Mouse (Mus musculus): Measurements from ENCODE around the gene 4930469K13Rik.

The 4930469K13Rik gene

GRCm38 (mm10) chr11:34084639-34085038 is 13.7 kb downstream of the 4930469K13Rik start:
- in situ Hi-C loops (cut with MboI; ENCODE audit: low pct_unique_long_range_greater_than_20kb in 1 of 2, low sequenced_read_pairs in 2 of 2, unreplicated experiment in 1 of 2) = no loop called here

- in situ Hi-C loops (cut with MboI; ENCODE audit: low pct_unique_long_range_greater_than_20kb in 1 of 2, low sequenced_read_pairs in 2 of 2, unreplicated experiment in 1 of 2) = no loop called here
These were observed 14.6 kb downstream of the 4930469K13Rik start for GRCm38 (mm10) chr11:34083795-34084194.

GRCm38 (mm10) chr11:34079542-34080464 is 18.6 kb downstream of the 4930469K13Rik start:
- in situ Hi-C loops (cut with MboI; ENCODE audit: low pct_unique_long_range_greater_than_20kb in 1 of 2, low sequenced_read_pairs in 2 of 2, unreplicated experiment in 1 of 2) = no loop called here

GRCm38 (mm10) chr11:34078581-34078980 is 19.8 kb downstream of the 4930469K13Rik start:
- in situ Hi-C loops (cut with MboI; ENCODE audit: low pct_unique_long_range_greater_than_20kb in 1 of 2, low sequenced_read_pairs in 2 of 2, unreplicated experiment in 1 of 2) = no loop called here

GRCm38 (mm10) chr11:34077870-34078269 is 20.5 kb downstream of the 4930469K13Rik start:
- in situ Hi-C loops (cut with MboI; ENCODE audit: low pct_unique_long_range_greater_than_20kb in 1 of 2, low sequenced_read_pairs in 2 of 2, unreplicated experiment in 1 of 2) = no loop called here

- in situ Hi-C loops (cut with MboI; ENCODE audit: low pct_unique_long_range_greater_than_20kb in 1 of 2, low sequenced_read_pairs in 2 of 2, unreplicated experiment in 1 of 2) = no loop called here
These were observed 24.6 kb downstream of the 4930469K13Rik start for GRCm38 (mm10) chr11:34073776-34074175.

GRCm38 (mm10) chr11:34072309-34072708 is 26.0 kb downstream of the 4930469K13Rik start:
- in situ Hi-C loops (cut with MboI; ENCODE audit: low pct_unique_long_range_greater_than_20kb in 1 of 2, low sequenced_read_pairs in 2 of 2, unreplicated experiment in 1 of 2) = no loop called here

- in situ Hi-C loops (cut with MboI; ENCODE audit: low pct_unique_long_range_greater_than_20kb in 1 of 2, low sequenced_read_pairs in 2 of 2, unreplicated experiment in 1 of 2) = no loop called here
These were observed 27.8 kb downstream of the 4930469K13Rik start for GRCm38 (mm10) chr11:34070596-34070995.

- in situ Hi-C loops (cut with MboI; ENCODE audit: low pct_unique_long_range_greater_than_20kb in 1 of 2, low sequenced_read_pairs in 2 of 2, unreplicated experiment in 1 of 2) = no loop called here
These were observed 34.5 kb downstream of the 4930469K13Rik start for GRCm38 (mm10) chr11:34063702-34064485.

GRCm38 (mm10) chr11:34063257-34063656 is 35.1 kb downstream of the 4930469K13Rik start:
- in situ Hi-C loops (cut with MboI; ENCODE audit: low pct_unique_long_range_greater_than_20kb in 1 of 2, low sequenced_read_pairs in 2 of 2, unreplicated experiment in 1 of 2) = no loop called here

GRCm38 (mm10) chr11:34061740-34062139 is 36.6 kb downstream of the 4930469K13Rik start:
- in situ Hi-C loops (cut with MboI; ENCODE audit: low pct_unique_long_range_greater_than_20kb in 1 of 2, low sequenced_read_pairs in 2 of 2, unreplicated experiment in 1 of 2) = no loop called here

GRCm38 (mm10) chr11:34058960-34059359 is 39.4 kb downstream of the 4930469K13Rik start:
- in situ Hi-C loops (cut with MboI; ENCODE audit: low pct_unique_long_range_greater_than_20kb in 1 of 2, low sequenced_read_pairs in 2 of 2, unreplicated experiment in 1 of 2) = no loop called here

GRCm38 (mm10) chr11:34058332-34058731 is 40.0 kb downstream of the 4930469K13Rik start:
- in situ Hi-C loops (cut with MboI; ENCODE audit: low pct_unique_long_range_greater_than_20kb in 1 of 2, low sequenced_read_pairs in 2 of 2, unreplicated experiment in 1 of 2) = no loop called here

GRCm38 (mm10) chr11:34056715-34057114 is 41.6 kb downstream of the 4930469K13Rik start:
- in situ Hi-C loops (cut with MboI; ENCODE audit: low pct_unique_long_range_greater_than_20kb in 1 of 2, low sequenced_read_pairs in 2 of 2, unreplicated experiment in 1 of 2) = no loop called here

GRCm38 (mm10) chr11:34054031-34054727 is 44.2 kb downstream of the 4930469K13Rik start:
- in situ Hi-C loops (cut with MboI; ENCODE audit: low pct_unique_long_range_greater_than_20kb in 1 of 2, low sequenced_read_pairs in 2 of 2, unreplicated experiment in 1 of 2) = no loop called here

GRCm38 (mm10) chr11:34053031-34053818 is 45.1 kb downstream of the 4930469K13Rik start:
- in situ Hi-C loops (cut with MboI; ENCODE audit: low pct_unique_long_range_greater_than_20kb in 1 of 2, low sequenced_read_pairs in 2 of 2, unreplicated experiment in 1 of 2) = no loop called here

GRCm38 (mm10) chr11:34050643-34051042 is 47.7 kb downstream of the 4930469K13Rik start:
- in situ Hi-C loops (cut with MboI; ENCODE audit: low pct_unique_long_range_greater_than_20kb in 1 of 2, low sequenced_read_pairs in 2 of 2, unreplicated experiment in 1 of 2) = no loop called here

- in situ Hi-C loops (cut with MboI; ENCODE audit: low pct_unique_long_range_greater_than_20kb in 1 of 2, low sequenced_read_pairs in 2 of 2, unreplicated experiment in 1 of 2) = no loop called here
These were observed 48.3 kb downstream of the 4930469K13Rik start for GRCm38 (mm10) chr11:34050063-34050462.

Data from mouse embryonic stem cell (cell line).